Mouse (Mus musculus) limb, embryonic 15.5 days (tissue): ENCODE results near the gene Cfap77. TPM values are rescaled to one million over a fixed set of nuclear protein-coding genes. Genes with fewer than 3 reads are reported as not detected.

ENCODE experiments used
- ATAC-seq: fragments of 200-750 bp; cut with Nextera tagmentation; 2 replicates; pipeline ENCODE4 v1.8.0; 2017; ENCODE audit warnings: low read depth, moderate TSS enrichment; ENCODE audit not compliant: insufficient number of reproducible peaks, low FRiP score, low TSS enrichment
- H3K27ac ChIP-seq: fragments of 300-500 bp; sonication (generic); 2 replicates; pipeline ENCODE4 v1.5.1; 2015; ENCODE audit warnings: moderate library complexity, mild to moderate bottlenecking, inconsistent platforms
- H3K27me3 ChIP-seq: fragments of 300-500 bp; sonication (generic); 2 replicates; pipeline ENCODE4 v1.6.1; 2015; ENCODE audit warnings: inconsistent platforms
- H3K36me3 ChIP-seq: fragments of 300-500 bp; sonication (generic); 2 replicates; pipeline ENCODE4 v1.6.1; 2015; ENCODE audit warnings: inconsistent platforms
- H3K4me1 ChIP-seq: fragments of 300-500 bp; sonication (generic); 2 replicates; pipeline ENCODE4 v1.6.1; 2015; ENCODE audit warnings: inconsistent platforms
- H3K4me2 ChIP-seq: fragments of 300-500 bp; sonication (generic); 2 replicates; pipeline ENCODE4 v1.6.1; 2015; ENCODE audit warnings: mild to moderate bottlenecking, inconsistent platforms
- H3K4me3 ChIP-seq: fragments of 300-500 bp; sonication (generic); 2 replicates; pipeline ENCODE4 v1.5.1; 2015; ENCODE audit warnings: mild to moderate bottlenecking, inconsistent platforms
- H3K9ac ChIP-seq: fragments of 300-500 bp; sonication (generic); 2 replicates; pipeline ENCODE4 v1.6.1; 2015; ENCODE audit warnings: inconsistent platforms
- H3K9me3 ChIP-seq: fragments of 300-500 bp; sonication (generic); 2 replicates; pipeline ENCODE4 v1.6.1; 2016; ENCODE audit warnings: inconsistent platforms
- WGBS: fragments of 180-500 bp; shearing (Covaris S2); methylation state at CpG from one replicate; pipeline ENCODE4 v1.1.7; 2015; 5-methylcytosine and 5-hydroxymethylcytosine counted together
- polyA plus RNA-seq: library from polyadenylated mRNA; unstranded; fragments of >200 nt; fragmentation: Nextera tagmentation; extraction: Ambion mirVana; gene quantifications from 2 replicates; pipeline ENCODE4 v1.2.1, GENCODE M21; 2015

The Cfap77 gene
- polyA plus RNA-seq, 1 experiment from 2014 or later = 0.29 TPM

DNA sequence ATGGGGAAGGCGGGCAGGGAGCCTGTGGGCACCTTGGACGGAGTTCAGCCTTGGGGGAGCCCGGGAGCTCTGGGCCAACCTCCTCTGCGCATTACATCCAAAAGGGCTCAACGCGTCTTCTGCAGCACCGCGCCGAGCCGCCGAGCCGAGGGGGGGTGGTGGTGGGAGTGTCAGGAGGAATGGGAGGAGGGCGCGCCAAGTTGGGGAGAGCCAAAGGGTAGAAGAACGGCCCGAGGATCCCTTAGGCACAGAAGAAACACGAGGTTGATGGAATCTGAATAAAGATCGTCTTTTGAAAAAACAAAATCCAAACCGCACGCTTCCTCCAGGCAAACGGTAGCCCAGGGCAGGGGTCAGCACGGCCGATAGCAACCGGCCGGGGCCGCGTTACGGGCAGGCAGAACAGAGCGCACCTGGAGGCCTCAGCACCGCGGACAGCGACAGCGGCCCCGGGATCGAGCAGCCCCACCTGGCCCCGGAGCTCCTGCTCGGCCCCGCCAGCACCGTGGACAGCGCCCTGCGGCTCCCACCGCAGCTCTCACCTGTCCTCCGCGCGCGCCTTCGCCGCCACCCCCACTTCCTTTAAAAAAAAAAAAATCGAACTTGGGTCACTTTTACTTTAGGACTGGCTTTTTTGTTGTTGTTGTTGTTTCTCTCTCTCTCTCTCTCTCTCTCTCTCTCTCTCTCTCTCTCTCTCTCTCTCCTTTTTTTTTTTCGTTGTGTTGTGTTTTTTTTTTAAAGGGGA, 138.9 kb downstream of the Cfap77 start:
- WGBS = under 1% methylated on average over 50 of the region's 50 CpGs
- no peak overlapping the region for H3K9ac ChIP-seq
- H3K27ac ChIP-seq = no peak overlapping the region
- no peaks in the 10 kb centered on the region for H3K9me3 ChIP-seq
- no peak for ATAC-seq
- no peaks in the 10 kb centered on the region for H3K36me3 ChIP-seq
- H3K27me3 ChIP-seq = peaks cover 98% of the 10 kb centered on the region
- H3K4me2 ChIP-seq = no peak overlapping the region
- H3K4me3 ChIP-seq = no peak overlapping the region
- H3K4me1 ChIP-seq = peaks cover 17% of the 10 kb centered on the region

DNA sequence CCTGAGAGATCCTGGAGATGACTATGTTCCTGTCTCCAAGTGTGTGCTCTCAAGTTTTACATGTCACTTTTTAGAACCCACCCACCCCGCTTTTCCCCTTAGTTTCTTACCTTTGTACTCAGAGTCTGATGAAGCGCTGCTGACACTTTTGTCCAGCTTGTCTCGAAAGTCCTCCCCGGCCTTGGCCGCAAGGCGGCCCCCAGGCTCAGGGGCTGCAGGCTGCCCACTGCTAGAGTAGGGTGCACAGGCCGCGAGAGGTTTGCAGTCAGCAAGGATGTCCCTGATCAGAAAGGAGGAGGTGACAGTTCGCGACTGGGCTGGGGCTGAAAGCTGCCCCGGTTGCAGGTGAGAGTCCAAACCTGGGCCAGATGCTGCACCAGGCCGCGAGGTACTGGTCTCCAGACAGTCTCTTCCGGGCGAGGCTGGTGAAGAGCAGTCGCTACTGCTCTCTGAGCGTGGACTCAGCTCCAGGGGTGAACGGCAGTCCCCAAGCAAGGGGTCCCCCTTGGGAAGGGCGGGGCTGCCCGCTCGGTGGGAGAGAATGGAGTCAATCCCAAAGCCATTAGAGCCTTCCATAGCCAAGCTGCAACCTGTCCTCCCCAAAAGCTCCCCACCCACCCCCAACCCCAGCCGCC, 139.6 kb downstream of the Cfap77 start:
- Histone ChIP-seq H3K9ac (no peak overlapping the region), H3K27ac (no peak overlapping the region), H3K36me3 (no peaks in the 10 kb centered on the region), H3K4me1 (peaks cover 17% of the 10 kb centered on the region), H3K9me3 (no peaks in the 10 kb centered on the region), H3K4me3 (no peak overlapping the region), H3K4me2 (no peak overlapping the region), H3K27me3 (peaks cover 98% of the 10 kb centered on the region)
- 2% methylated on average over 22 of the region's 22 CpGs for WGBS
- ATAC-seq = no peak

DNA sequence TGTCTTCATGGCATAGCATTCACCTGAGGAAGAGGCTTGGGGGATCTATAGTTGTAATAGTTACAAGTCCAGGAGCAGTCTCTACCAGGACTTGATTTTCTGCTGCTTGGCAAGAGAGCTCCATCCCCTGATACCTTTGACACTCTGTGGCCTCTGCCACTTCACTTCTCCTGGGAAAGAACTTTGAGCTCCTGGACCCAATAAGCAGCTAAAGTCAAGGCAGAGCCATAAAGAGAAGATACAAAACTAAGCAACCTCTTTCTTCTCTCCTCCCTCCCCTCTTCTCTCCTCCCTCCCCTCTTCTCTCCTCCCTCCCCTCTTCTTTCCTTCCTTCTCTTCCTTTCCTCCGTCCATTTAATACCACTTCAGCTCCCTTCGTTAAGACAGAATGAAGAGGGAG, 140.7 kb downstream of the Cfap77 start:
- Histone ChIP-seq H3K4me1 (peaks cover 22% of the 10 kb centered on the region), H3K9me3 (no peaks in the 10 kb centered on the region), H3K27me3 (peaks cover 100% of the 10 kb centered on the region), H3K4me3 (no peak overlapping the region), H3K4me2 (no peak overlapping the region), H3K9ac (no peak overlapping the region), H3K27ac (no peak overlapping the region), H3K36me3 (no peaks in the 10 kb centered on the region)
- ATAC-seq = no peak
- WGBS = 0% methylated on average over 2 of the region's 2 CpGs

DNA sequence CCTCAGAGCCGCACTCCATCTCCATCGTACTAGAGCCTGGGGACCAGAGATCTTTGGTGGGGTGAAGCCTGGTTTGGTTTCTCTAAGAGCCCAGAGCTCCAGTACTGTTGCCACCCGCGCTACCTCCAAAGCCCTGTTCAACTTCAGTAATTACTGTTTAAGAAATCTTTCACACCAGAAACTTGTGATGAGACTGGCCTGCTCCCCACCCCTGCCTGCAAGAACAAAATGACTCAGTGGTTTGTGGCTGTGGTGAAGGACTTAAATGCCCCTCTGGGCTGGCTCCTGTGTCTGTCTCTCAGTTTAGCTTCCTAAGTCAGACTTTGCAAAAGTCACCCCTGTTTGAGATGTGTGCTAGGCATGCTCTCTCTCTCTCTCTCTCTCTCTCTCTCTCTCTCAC, 141.9 kb downstream of the Cfap77 start:
- H3K9me3 ChIP-seq = no peaks in the 10 kb centered on the region
- H3K27me3 ChIP-seq = peaks cover 100% of the 10 kb centered on the region
- no peak for ATAC-seq
- peaks cover 33% of the 10 kb centered on the region for H3K4me1 ChIP-seq
- 1% methylated on average over 4 of the region's 4 CpGs for WGBS
- H3K4me2 ChIP-seq = no peak overlapping the region
- H3K36me3 ChIP-seq = no peaks in the 10 kb centered on the region
- no peak overlapping the region for H3K9ac ChIP-seq
- no peak overlapping the region for H3K27ac ChIP-seq
- no peak overlapping the region for H3K4me3 ChIP-seq

DNA sequence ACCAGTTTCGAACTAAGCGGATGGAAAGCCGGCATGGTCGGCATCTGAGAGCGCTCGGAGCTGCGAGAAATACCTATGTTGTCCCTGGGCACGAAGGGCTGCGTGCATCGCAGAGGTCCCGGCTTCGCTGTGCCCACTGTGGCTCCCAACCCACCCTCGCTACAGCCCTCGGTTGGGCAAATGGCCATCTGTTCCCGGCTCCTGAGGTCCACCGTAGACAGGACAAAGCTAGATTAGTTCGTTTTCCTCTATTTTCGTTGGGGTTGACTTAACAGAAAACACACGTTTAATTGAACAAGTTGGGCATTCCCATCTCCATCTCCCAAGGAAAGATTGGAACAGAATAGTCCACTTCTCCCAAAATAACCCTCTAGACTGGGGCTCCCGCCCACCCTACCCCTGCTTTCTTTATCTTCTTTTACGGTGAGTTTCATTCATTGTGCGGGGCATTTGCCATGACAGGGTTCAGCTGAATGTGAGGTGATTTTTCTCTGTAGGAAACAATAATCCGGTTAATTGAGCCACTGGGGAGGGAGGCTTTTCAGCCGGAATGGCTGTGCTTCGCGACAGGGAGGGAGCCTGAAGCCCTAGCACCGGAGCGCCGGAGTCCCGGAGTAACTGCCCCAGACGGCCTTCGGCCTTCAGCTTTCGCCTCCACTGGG, 142.7 kb downstream of the Cfap77 start:
- no peak overlapping the region for H3K27ac ChIP-seq
- no peak overlapping the region for H3K4me3 ChIP-seq
- H3K4me1 ChIP-seq = peaks cover 27% of the 10 kb centered on the region
- H3K9me3 ChIP-seq = no peaks in the 10 kb centered on the region
- no peak overlapping the region for H3K9ac ChIP-seq
- no peak overlapping the region for H3K4me2 ChIP-seq
- no peak for ATAC-seq
- H3K27me3 ChIP-seq = peaks cover 100% of the 10 kb centered on the region
- H3K36me3 ChIP-seq = no peaks in the 10 kb centered on the region
- WGBS = 2% methylated on average over 33 of the region's 33 CpGs

DNA sequence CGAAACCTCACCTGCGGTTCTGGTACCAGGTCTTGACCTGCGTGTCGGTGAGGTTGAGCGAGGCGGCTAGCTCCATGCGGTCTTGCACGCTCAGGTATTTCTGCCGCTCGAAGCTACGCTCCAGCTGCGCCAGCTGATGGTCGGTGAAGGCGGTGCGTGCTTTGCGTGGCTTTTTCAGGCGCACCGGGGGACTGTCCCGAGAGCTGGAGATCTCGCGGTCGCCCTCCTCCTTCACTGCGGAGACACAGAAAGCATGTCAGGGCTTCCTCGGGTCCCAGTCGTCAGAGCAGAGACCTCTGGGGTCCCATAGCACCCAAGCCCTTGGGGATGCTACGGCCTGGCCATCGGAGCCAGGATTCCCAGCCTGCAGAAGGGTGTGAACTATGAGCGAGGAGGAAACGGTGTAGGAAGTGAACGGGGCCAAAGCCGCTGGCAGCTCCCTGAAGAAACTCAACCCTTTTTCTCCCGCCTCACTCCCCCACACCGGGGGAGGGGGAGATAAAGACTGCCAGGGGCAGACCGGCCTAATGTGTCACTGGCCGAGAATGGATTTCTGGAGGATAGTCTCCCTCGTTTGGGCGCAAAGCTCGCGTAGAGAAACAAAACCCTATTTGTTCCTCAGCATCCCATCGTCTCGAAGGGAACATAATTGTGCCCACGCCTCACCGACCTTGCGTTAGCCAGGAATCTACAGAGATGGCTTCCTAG, 143.4 kb downstream of the Cfap77 start:
- H3K36me3 ChIP-seq = peaks cover 4% of the 10 kb centered on the region; the same call in 1 of the 2 replicates
- H3K9ac ChIP-seq = no peak overlapping the region
- no peak overlapping the region for H3K27ac ChIP-seq
- no peak overlapping the region for H3K4me3 ChIP-seq
- H3K9me3 ChIP-seq = no peaks in the 10 kb centered on the region
- peaks cover 100% of the 10 kb centered on the region for H3K27me3 ChIP-seq
- no peak for ATAC-seq
- 2% methylated on average over 44 of the region's 44 CpGs for WGBS
- H3K4me2 ChIP-seq = no peak overlapping the region
- peaks cover 25% of the 10 kb centered on the region for H3K4me1 ChIP-seq

DNA sequence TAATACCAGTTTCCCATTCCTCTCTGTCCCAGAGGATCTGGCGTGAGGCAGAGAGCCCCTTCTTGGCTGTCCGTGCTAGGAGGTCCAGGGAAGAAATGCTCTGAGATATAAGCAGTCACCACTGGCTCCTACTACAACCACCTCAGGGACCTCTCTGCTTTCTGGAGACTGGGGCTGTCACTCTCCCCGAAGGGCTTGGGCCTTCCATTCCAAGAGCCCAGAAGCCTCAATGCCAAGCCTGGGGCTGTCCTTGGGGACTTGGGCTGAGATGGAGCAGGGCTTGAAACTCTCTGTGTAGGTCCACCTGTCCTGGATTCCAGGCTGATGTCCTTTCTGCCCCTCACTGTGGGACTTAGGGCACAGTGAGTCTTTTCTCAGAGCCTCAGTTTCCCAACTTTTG, 144.0 kb downstream of the Cfap77 start:
- WGBS = 9% methylated on average over 3 of the region's 3 CpGs
- Histone ChIP-seq H3K4me1 (peaks cover 23% of the 10 kb centered on the region), H3K4me3 (no peak overlapping the region), H3K9ac (no peak overlapping the region), H3K9me3 (no peaks in the 10 kb centered on the region), H3K4me2 (no peak overlapping the region), H3K36me3 (peaks cover 6% of the 10 kb centered on the region; the same call in 1 of the 2 replicates), H3K27me3 (peaks cover 98% of the 10 kb centered on the region), H3K27ac (no peak overlapping the region)
- ATAC-seq = no peak

DNA sequence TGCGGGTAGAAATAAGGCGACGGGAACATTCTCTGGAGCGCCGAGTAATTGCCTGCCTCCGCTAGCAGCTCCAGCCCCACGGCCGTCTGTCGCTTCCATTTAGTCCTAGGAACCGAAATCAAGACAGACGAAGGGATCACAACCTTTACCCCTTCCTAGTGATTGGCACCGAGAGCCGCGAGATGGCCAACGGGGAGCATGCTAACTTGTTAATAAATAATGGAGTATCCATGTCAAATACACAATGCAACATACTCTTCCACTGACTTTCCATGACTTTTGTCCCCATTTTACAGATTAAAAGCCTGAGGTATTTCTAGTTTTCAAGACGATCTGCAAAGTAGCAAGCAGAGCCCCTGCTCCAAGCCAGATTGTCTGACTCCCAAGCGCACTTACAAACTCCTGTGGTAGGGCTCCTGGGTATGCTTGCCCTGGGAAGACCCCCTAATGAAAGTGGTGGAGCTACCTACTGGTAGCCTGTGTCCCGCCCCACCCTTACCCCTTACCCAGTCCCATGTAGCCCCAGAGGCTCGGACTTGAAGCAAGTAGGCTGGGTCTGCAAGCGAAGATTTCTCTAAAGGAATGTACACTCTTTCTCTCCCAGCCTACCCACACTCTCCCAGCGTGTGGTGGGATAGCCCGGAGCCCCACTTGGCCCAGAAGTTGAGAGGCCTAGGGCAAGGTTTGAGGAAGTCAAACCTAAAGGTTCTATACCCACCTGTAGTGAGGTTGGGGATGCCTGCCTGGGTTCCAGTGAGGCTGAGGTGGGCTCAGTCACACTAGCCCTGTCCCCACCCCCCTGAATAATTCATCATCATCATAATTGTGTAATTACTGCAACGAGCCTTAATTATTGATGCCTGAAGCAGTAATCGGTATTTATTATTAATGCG, 144.8 kb downstream of the Cfap77 start:
- Histone ChIP-seq H3K36me3 (peaks cover 14% of the 10 kb centered on the region), H3K4me2 (no peak overlapping the region), H3K4me3 (no peak overlapping the region), H3K4me1 (peaks cover 23% of the 10 kb centered on the region), H3K27me3 (peaks cover 94% of the 10 kb centered on the region), H3K9me3 (no peaks in the 10 kb centered on the region), H3K9ac (no peak overlapping the region), H3K27ac (no peak overlapping the region)
- ATAC-seq = no peak
- 4% methylated on average over 25 of the region's 25 CpGs for WGBS

DNA sequence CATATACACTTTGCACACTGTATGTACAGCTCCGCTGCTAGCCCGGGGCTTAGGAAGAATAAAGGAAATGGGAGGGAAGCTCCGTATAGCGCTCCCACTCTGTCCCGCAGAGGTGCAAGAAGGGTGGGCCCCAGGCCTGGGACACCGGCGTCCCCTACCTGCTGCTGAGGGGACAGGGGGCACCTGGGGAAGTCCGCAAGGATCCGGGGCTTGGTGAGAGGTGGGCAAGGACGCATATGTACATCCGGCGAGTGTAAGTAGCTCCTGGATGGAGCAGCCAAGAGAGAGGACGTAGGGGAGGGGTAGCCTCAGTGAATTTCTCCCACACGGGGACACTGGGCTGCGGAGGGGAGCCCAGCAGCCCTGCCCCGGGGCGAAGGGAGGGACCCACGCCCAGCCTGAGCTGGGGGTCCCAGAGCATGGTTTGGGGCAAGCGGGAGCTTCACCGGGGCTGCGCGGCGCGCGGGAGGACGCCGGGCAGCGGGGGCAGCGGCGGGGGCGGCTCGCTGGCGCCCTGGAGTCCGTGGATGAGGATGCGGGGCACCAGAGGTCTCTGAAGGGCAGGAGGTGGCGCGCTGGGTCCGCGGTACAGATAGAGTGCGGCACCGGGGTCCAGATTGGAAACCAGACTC, 145.6 kb downstream of the Cfap77 start:
- H3K36me3 ChIP-seq = peaks cover 22% of the 10 kb centered on the region
- no peak for ATAC-seq
- H3K4me2 ChIP-seq = 0 out of 2 replicates have a peak overlapping the region, but pooled peaks have one; percentile 2
- WGBS = under 1% methylated on average over 41 of the region's 41 CpGs
- H3K4me3 ChIP-seq = peak overlapping the region; percentile 7
- H3K27me3 ChIP-seq = peaks cover 86% of the 10 kb centered on the region
- H3K4me1 ChIP-seq = peaks cover 23% of the 10 kb centered on the region
- H3K27ac ChIP-seq = no peak overlapping the region
- no peaks in the 10 kb centered on the region for H3K9me3 ChIP-seq
- no peak overlapping the region for H3K9ac ChIP-seq

DNA sequence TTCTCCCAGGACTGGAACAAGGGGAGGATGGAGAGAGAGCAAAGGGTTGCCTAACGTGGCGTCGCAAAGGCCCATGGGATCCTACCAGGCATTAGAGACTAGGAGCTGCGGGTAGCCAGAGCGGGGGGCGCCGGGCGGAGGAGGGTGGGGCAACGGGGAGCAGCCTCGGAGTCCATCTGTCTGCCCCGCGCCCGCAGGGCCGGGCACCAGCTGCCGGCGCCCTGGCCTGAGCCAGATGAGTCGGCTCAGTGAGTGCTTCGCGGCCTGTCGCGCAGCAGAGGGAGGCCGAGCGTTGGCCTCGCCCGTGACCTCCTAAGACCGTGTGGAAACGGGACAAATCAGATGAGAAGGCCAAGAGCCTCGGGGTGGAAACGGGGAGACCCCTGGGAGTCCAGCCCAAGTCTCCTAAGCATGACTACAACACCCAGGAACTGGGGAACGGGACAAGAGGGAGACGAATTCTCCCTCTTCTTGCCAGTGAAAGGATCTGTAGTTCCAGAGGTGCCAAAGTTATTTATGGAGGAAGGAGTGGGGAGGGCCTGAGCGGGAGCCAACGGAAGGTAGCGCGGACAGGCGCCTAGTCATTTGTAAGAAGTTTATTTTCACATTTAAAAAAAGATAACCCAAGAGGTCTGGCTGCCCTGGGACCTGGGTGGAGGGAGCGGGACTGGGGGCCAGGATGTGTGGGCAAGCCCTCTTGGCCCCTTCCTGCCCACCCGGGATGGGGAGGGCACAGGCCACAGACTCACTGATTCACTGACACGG, 146.3 kb downstream of the Cfap77 start:
- ATAC-seq = no peak
- Histone ChIP-seq H3K4me3 (peak overlapping the region; percentile 19), H3K9ac (no peak overlapping the region), H3K4me2 (peak overlapping the region; percentile 34), H3K36me3 (peaks cover 28% of the 10 kb centered on the region), H3K9me3 (no peaks in the 10 kb centered on the region), H3K4me1 (peaks cover 23% of the 10 kb centered on the region), H3K27ac (no peak overlapping the region), H3K27me3 (peaks cover 79% of the 10 kb centered on the region)
- under 1% methylated on average over 39 of the region's 39 CpGs for WGBS
